Mouse (Mus musculus): ENCODE results near the gene Itga5. TPM values are rescaled to one million over a fixed set of nuclear protein-coding genes. Genes with fewer than 3 reads are reported as not detected.

The Itga5 gene
- polyA plus RNA-seq, 1 experiment from 2014 or later: 62.4 TPM

DNA sequence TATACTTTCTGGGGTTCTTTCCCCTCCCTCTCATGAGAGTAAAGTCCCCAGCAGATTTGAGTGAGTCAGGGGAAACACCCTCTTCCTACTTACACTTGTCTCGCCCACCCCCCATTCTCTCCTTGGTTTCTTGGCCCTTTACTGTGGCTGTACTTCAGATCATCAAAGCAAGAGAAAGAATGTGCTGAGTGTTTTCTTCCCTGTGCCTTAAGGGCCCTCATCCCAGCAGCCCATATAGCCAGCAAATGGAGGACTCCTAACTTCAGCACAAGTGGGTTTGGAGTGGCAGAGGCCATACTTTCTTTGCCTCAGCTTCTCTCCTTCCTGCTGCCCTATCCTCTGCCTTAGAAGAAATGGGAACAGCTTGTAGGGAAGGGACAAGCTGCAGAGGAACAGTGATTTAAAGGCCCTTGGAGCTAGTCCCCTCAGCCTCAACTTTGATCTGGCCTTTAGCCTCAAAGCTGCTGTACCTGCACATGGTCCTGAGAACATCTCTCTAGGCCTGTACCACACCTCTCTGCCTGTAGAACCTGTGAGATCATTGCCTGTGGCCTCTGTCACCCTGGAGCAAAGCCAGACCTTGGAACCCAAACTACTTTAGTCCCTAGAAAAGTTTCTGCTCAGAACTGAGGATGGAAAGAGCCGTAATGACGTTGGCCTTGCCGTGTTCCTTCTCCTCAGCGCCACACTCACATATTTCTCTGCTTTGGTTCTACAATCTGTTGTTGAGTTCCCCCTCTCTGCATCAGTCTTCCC is 67.5 kb downstream of the Itga5 start:
- no peak overlapping the region for H3K9ac ChIP-seq
- H3K27me3 ChIP-seq: no peaks in the 10 kb centered on the region
- H3K4me1 ChIP-seq (replicated peaks): peaks cover 45% of the 10 kb centered on the region
- H3K4me3 ChIP-seq: no peak overlapping the region
- 74% methylated on average over 5 of the region's 5 CpGs for WGBS
- no peaks in the 10 kb centered on the region for H3K9me3 ChIP-seq (replicated peaks)
- peaks cover 40% of the 10 kb centered on the region; the same call in 1 of the 2 replicates for H3K36me3 ChIP-seq
- no peak overlapping the region for H3K4me2 ChIP-seq
- H3K27ac ChIP-seq: peak overlapping the region; percentile 56
- ATAC-seq (replicated peaks; ENCODE audit: insufficient number of reproducible peaks, insufficient read depth, low FRiP score, low read depth): no peak

DNA sequence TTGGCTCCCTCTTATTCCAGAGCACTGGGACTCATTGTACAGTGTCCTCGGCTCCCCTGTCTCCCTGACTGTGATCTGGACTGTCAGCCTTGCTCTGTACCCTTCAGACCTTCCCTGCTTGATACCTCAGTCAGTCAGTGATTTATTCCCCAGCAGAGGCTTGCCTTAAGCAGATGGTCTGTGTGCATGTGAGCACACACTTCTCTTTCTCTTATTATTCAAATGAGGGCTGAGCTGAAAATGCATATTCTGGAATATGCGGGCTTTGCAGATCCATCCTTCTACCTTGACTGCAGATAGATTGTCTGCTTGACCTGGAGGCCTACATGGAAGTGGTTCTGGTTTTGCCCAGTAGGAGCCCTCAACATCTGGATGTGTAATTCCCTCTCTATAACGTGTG is 68.5 kb downstream of the Itga5 start:
- H3K4me1 ChIP-seq (replicated peaks): peaks cover 37% of the 10 kb centered on the region
- WGBS: 80% methylated on average over 3 of the region's 3 CpGs
- no peak overlapping the region for H3K4me2 ChIP-seq
- ATAC-seq (replicated peaks; ENCODE audit: insufficient number of reproducible peaks, insufficient read depth, low FRiP score, low read depth): no peak
- no peaks in the 10 kb centered on the region for H3K9me3 ChIP-seq (replicated peaks)
- H3K4me3 ChIP-seq: no peak overlapping the region
- H3K27ac ChIP-seq: no peak overlapping the region
- H3K36me3 ChIP-seq: peaks cover 50% of the 10 kb centered on the region
- H3K27me3 ChIP-seq: no peaks in the 10 kb centered on the region
- no peak overlapping the region for H3K9ac ChIP-seq

DNA sequence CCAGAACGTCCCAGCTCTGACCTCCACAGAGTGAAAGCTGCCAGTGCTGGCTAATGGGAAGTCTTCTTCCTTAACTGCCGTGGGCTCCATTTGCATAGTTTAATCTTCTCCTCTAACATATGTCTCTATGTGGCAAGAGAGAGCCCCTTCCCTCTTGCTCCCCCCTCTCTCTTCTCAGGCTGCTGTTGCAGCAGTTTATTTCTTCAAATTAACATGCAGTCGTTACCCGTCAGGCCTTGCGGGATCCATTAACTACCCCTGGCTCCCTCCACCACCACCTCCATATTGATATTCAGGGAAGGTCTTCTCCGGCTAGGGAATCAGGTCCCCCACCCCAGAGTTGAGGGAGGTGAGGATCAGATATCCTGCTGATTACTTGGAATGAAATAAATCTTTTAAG is 69.2 kb downstream of the Itga5 start:
- Histone ChIP-seq H3K4me2 (no peak overlapping the region), H3K4me1 (replicated peaks) (peaks cover 30% of the 10 kb centered on the region), H3K4me3 (no peak overlapping the region), H3K36me3 (peaks cover 57% of the 10 kb centered on the region), H3K9me3 (replicated peaks) (no peaks in the 10 kb centered on the region), H3K27me3 (no peaks in the 10 kb centered on the region), H3K9ac (no peak overlapping the region), H3K27ac (no peak overlapping the region)
- 82% methylated on average over 6 of the region's 6 CpGs for WGBS
- no peak for ATAC-seq (replicated peaks; ENCODE audit: insufficient number of reproducible peaks, insufficient read depth, low FRiP score, low read depth)

DNA sequence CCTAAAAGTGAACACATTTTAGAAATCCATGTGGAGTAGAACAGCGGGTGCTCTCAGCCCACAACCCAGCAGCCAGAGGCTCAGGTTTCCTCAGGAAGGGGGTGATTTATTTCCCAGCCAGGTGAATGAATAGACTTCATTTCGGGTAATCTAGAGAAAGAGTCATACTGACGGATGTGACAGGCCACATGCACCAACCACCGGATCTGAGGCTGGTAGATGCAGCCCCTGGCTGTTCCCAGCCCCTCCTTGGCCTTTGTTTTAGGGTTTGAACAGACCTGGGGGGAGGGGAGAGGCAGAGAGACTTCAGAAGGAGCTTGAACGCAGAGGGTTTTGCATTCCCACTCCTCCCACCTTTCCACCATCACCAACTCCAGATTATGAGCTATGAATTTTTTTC is 70.7 kb downstream of the Itga5 start:
- ATAC-seq (replicated peaks; ENCODE audit: insufficient number of reproducible peaks, insufficient read depth, low FRiP score, low read depth): no peak
- Histone ChIP-seq H3K4me1 (replicated peaks) (peaks cover 17% of the 10 kb centered on the region), H3K4me3 (no peak overlapping the region), H3K27ac (no peak overlapping the region), H3K9ac (no peak overlapping the region), H3K36me3 (peaks cover 70% of the 10 kb centered on the region), H3K27me3 (no peaks in the 10 kb centered on the region), H3K9me3 (replicated peaks) (no peaks in the 10 kb centered on the region), H3K4me2 (no peak overlapping the region)
- WGBS: 35% methylated on average over 5 of the region's 5 CpGs

DNA sequence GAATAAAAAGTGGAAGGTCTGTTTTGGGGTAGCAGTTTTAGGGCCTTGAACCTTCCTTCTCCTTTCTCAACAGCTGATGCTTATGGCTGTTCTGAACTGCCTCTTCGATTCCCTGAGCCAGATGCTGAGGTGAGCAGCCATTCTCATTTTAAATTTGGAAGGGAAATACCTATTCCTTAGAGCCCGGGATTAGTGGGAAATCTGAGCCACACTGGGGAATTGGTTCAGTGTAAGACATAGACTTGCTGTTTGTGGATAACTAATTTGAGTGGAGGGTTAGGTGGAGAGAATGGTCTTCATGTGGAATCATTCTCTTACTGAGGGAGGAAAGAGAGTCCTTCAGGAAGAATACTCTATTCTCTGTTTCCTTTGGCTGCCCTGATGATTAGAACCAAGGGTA is 71.9 kb downstream of the Itga5 start:
- ATAC-seq (replicated peaks; ENCODE audit: insufficient number of reproducible peaks, insufficient read depth, low FRiP score, low read depth): no peak
- Histone ChIP-seq H3K9ac (no peak overlapping the region), H3K9me3 (replicated peaks) (no peaks in the 10 kb centered on the region), H3K27me3 (no peaks in the 10 kb centered on the region), H3K36me3 (peaks cover 73% of the 10 kb centered on the region), H3K27ac (no peak overlapping the region), H3K4me3 (no peak overlapping the region), H3K4me1 (replicated peaks) (peaks cover 5% of the 10 kb centered on the region), H3K4me2 (no peak overlapping the region)
- WGBS: 83% methylated on average over 2 of the region's 2 CpGs

Small RNA genes within 50 kb of the gene (microRNA-seq; reads per million reads assigned to microRNA genes)
- gene Mir6963: 0.63 reads per million

Other genes with a start within 250 kb of the Itga5 start
- 14.1 and 16.8 TPM in 2 replicates for gene Smug1, start 199.7 kb downstream of the Itga5 start, polyA plus RNA-seq (2015; fragmentation: Nextera tagmentation; extraction: Ambion mirVana)
- gene Cbx5, start 126.9 kb downstream of the Itga5 start, polyA plus RNA-seq (2015; fragmentation: Nextera tagmentation; extraction: Ambion mirVana): 80.0 and 84.2 TPM in 2 replicates
- gene Hnrnpa1, start 126.3 kb downstream of the Itga5 start, polyA plus RNA-seq (2015; fragmentation: Nextera tagmentation; extraction: Ambion mirVana): 367 and 376 TPM in 2 replicates
- gene Nfe2, start 108.4 kb downstream of the Itga5 start, polyA plus RNA-seq (2015; fragmentation: Nextera tagmentation; extraction: Ambion mirVana): 1.9 and 5.0 TPM in 2 replicates
- 145 and 168 TPM in 2 replicates for gene Copz1, start 94.0 kb downstream of the Itga5 start, polyA plus RNA-seq (2015; fragmentation: Nextera tagmentation; extraction: Ambion mirVana)
- 0.11 and 0.25 TPM in 2 replicates for gene Gpr84, start 56.2 kb downstream of the Itga5 start, polyA plus RNA-seq (2015; fragmentation: Nextera tagmentation; extraction: Ambion mirVana)
- gene Zfp385a, start 26.7 kb downstream of the Itga5 start, polyA plus RNA-seq (2015; fragmentation: Nextera tagmentation; extraction: Ambion mirVana): 5.9 and 10.5 TPM in 2 replicates
- gene Gtsf1, start 63.7 kb upstream of the Itga5 start, polyA plus RNA-seq (2015; fragmentation: Nextera tagmentation; extraction: Ambion mirVana): 28.5 and 32.6 TPM in 2 replicates
- gene Gtsf2, start 81.7 kb upstream of the Itga5 start, polyA plus RNA-seq (2015; fragmentation: Nextera tagmentation; extraction: Ambion mirVana): not detected in 2 replicates
- gene Nckap1l, start 87.0 kb upstream of the Itga5 start, polyA plus RNA-seq (2015; fragmentation: Nextera tagmentation; extraction: Ambion mirVana): 2.1 and 5.8 TPM in 2 replicates
- gene Pde1b, start 136.3 kb upstream of the Itga5 start, polyA plus RNA-seq (2015; fragmentation: Nextera tagmentation; extraction: Ambion mirVana): 2.1 and 3.5 TPM in 2 replicates
- 55.3 and 62.0 TPM in 2 replicates for gene Ppp1r1a, start 171.2 kb upstream of the Itga5 start, polyA plus RNA-seq (2015; fragmentation: Nextera tagmentation; extraction: Ambion mirVana)
- gene Glycam1, start 198.3 kb upstream of the Itga5 start, polyA plus RNA-seq (2015; fragmentation: Nextera tagmentation; extraction: Ambion mirVana): not detected in 2 replicates

All from heart, embryonic 15.5 days (tissue).